Mouse (Mus musculus): ENCODE measurements around the gene Olfr617.
"Not testable (repeated sequence)": the region's sequence is repeated elsewhere in the genome, so short reads cannot be mapped to it uniquely, and the experiment has no call there.

The Olfr617 gene

GRCm38 (mm10) chr7:103572761-103573160 is at the start of gene Olfr617:
TSS of gene Olfr617 (plus strand) at chr7:103573061.
- no peak for DNase-seq (ENCODE audit: low spot score in 2 of 2)

DNA sequence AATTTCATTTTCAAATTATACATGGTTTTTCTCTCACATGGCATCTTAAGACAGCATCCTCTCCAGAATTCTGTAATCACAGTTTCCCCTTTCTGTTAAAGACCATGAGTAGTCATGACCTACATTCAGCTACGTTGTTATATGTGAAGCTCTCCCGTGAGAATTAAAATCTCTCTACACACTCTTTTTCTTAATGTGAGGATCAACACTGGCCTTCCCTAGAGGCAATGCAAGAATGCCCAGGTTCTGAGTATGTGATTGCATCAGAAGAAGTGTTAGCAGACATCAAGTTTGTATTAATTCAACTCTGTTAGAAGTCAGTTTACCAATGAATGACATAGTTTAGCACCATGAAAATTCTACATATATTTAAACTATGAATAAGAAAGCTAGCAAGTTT is 30.2 kb upstream of the Olfr617 start, which contains the start of gene Olfr612:
Gene Olfr612 (minus strand): TSS at position 101 of the 400 bp plus-strand sequence.
- DNase-seq (ENCODE audit: low spot score in 2 of 2), result not testable (repeated sequence)

GRCm38 (mm10) chr7:103547774-103548173 is 25.1 kb upstream of the Olfr617 start, which contains the start of gene Olfr613:
TSS of gene Olfr613 (plus strand) at chr7:103548074.
- DNase-seq (ENCODE audit: low spot score in 2 of 2), result no peak

- no peak for DNase-seq (ENCODE audit: low spot score in 2 of 2)
Observed at GRCm38 (mm10) chr7:103555779-103556178, 17.1 kb upstream of the Olfr617 start, which contains the start of gene Olfr615. TSS of gene Olfr615 (plus strand) at chr7:103556079.

DNA sequence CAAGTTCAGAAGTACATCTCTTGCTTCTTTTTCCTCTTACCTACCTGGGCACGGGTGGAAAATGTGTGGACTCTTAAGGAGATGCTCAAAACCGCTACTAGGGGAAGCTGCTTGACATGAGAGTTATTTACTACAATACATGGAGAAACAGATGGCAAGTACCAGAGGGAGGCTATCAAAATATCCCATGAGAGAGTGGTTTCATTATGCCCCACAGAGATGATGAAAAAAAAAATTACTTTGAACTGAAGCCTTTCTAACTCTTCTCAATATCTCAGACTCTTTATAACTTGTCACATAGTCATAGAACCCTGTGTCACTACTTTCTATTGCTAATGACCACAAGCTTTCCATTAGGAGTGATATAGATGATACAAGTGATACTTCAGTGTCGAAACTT is 3.8 kb upstream of the Olfr617 start, which contains the start of gene Olfr616:
Gene Olfr616 (minus strand): TSS at position 101 of the 400 bp plus-strand sequence.
- DNase-seq (ENCODE audit: low spot score in 2 of 2), result no peak

GRCm38 (mm10) chr7:103589803-103590202 is 16.9 kb downstream of the Olfr617 start, which contains the start of gene Olfr618:
TSS of gene Olfr618 (plus strand) at chr7:103590103.
- DNase-seq (ENCODE audit: low spot score in 2 of 2), result no peak

DNA sequence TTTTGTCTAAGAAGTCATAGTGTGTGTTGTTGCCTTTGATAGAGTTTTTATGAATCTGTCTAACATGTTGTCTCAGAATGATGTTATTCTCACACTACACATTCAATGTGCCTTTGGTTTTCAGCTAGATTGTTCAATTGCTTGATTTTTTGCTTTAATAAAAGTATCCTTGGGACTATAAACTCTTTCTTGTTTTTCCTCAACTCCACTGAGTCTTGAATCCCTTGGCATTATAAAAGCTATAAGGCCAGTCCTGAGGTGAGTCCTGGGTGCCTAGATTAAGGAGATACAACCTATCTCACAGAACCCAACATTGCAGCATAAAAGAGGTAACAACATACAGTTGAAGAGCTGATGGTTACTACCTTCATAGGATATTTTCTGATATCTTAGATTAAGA is 27.4 kb downstream of the Olfr617 start, which contains the start of gene Olfr619:
Gene Olfr619 (plus strand): TSS at position 301 of the 400 bp plus-strand sequence.
- no peak for DNase-seq (ENCODE audit: low spot score in 2 of 2)

GRCm38 (mm10) chr7:103607425-103607824 is 34.6 kb downstream of the Olfr617 start:
- no peak for DNase-seq (ENCODE audit: low spot score in 2 of 2)

DNA sequence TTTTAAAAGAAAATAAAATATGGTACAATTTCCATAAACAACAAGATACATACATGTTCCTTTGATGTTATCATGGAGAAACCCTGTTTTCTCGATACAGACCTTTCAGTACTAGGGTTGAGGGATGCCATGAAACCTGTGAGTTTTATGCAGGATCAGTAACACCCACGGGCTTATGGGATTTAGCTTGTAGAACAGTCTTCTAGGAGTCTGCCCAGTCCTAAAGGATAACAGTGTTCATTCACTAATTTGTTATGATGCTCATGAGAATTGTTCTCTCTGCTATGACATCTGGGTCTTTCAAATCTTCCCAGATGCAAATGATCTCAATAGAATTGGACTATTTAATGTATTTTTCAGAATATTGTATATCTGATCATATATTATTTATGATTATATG is 39.6 kb downstream of the Olfr617 start, which contains the start of gene Olfr620:
Gene Olfr620 (minus strand): TSS at position 101 of the 400 bp plus-strand sequence.
- no peak for DNase-seq (ENCODE audit: low spot score in 2 of 2)

Measured in frontal cortex, postnatal 25 days (tissue).